Mouse (Mus musculus) heart, postnatal 25 days (tissue): ENCODE measurements at regions not wholly inside any gene's neighbourhood (a gene's known extent, or its start where the extent isn't known, plus 50 kb on each side); places are given as distances from the start of the nearest gene placed in this dataset.

ENCODE experiments used
- DNase-seq: peaks from one replicate; pipeline ENCODE4 v3.0.0; 2022; ENCODE audit warnings: low spot score
- intact Hi-C: fragments of 180-260 bp; cut with DNase I; formaldehyde crosslinking; loops from one replicate; pipeline ENCODE4 v1.15.1; 2025

DNA sequence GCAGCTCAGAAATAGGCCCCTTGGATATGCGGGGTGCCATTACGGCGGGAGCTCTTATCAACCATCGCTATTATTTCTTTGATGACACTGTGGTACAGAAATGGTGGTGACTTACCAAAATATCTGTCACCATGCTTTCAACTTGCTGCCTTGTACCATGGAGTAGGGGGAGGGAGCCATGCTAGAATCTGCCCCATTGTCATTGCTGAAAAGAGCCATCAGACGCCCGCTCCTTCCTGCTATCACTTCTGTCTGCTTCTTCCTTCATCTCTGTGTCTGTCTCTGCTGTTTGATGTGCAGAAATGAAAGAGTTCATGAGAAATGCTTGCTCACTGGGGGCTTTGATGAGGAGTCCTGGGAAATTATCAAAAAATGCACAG, 119.7 kb upstream of the Gas1 start:
- intact Hi-C loops: no loop called here
- DNase-seq: no peak

DNA sequence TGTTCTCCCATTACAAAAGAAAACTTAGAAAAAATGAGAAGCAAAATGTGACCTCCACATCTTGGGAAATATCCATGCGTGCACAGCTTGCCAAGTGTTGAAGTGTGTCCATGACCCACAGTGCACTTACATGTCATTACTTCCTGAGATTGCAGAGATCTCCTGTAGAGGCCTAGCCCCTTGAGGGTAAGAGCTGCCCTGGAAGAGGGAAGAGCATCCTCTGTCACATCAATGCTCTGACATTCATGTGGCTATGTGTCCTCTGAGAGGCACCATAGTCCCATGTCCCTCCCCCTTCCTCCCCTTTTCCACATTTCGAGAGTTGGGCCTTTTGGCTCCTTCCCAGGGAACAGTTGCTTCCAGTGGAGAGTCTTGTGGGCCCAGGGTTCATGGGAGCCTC, 121.4 kb upstream of the Gas1 start:
- intact Hi-C loops: no loop called here
- peak; percentile 29 for DNase-seq

DNA sequence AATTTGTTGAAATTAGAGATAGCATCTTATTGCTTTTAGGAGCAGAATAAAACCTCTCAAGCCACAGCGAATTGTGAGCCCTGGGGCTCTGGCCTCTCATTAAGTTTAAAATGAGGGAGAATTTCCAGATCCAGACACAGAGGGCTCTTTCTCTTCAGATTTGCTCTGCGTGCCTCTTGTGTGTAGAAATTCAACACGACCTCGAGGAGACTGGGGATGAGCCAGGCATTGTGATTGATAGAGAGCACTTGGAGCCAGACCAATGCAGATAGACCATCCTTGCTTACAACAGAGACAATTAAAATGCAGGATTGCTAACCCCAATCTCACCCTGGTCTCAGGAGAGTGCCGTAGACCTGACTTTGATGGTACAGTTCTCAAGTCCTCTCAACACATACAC, 121.9 kb upstream of the Gas1 start:
- no peak for DNase-seq
- intact Hi-C loops: no loop called here

DNA sequence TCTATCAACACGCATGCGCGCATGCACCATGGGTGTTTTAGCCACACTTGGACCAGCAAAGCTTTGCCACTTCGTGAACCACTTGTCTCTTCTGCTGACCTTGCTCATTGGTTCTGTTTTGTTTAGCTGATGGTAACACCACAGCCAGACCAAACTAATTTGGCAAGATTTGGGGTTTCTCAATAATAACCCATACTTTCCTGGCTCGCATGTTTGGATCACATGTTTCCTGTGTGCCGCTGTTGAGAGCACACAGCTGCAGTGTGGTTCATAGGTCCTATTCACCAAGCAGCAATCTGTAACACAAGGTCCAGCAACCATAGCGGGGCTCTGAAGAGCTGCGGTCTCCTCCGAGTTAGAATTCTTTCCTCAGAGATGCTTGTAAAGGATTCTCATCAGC, 126.4 kb upstream of the Gas1 start:
- intact Hi-C loops: no loop called here
- DNase-seq: no peak

DNA sequence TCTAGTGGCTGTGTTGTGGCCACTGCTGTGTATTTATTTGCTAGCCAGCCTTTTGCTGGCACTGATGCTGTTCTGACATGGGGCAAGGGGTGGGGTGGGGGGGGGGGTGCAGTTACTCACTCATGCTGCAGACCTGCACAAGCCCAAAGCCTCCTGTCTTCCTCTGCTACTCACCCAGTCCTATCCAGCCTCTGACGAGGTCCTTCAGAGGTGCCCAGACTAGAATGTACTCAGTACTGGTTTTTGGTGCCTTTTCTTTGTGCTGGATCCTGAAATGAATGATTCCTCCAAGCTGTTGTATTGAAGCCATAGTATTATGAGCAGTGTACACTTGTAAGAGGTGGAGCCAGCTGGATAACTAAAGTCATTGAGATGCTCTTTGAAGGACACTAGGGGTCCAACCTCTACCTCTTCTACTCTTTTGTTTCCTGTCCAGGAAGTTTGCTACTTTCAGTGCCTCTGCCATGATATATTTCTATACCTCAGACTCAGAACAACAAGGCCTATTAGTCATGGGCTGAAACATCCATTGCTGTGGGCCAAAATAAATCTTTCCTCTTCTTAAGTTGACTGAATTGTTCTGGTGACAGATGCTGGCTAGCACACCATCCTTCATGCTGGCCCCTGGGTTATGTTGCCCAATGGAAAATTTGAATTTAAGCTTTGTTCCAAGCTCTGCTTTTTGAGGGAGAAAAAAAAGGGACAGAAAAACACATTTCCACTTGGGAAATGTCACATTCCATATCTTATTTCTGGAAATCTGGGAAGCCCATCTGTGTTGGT, 128.1 kb upstream of the Gas1 start:
- no peak for DNase-seq
- intact Hi-C loops: no loop called here

DNA sequence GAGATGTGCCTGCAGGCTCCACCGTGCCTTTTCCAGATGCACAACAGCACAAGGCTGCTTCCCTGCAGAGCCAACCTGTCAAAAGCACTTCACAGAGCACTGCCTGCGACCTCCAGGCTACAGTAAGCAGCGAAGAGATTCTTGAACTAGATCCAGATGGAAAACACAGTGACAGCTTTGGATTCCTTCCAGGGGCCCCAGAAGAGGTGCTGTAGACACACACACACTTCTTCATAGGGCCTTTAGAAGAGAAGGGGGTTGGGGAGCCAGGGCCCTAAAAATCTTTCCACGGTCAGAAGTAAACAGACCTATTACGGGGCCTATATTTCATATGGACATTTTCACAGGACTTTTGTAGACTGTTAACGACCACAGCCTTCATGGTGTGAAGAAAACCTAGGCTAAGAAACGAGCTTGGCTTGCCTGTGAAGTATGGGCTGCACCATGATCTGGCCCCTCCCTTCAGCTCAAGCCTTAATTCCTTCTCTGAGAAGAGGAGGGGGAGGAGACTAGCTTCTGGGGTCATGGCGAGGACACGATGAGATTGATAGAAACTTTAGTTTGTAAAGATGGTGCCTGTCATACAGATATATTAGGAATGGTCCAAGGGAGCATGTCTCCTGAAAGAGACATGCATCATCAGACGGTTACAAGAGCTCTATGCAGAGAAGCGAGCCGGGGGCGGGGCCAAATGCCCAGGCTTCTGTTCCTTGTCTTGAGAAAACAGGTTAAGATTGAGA, 131.1 kb upstream of the Gas1 start:
- no peak for DNase-seq

DNA sequence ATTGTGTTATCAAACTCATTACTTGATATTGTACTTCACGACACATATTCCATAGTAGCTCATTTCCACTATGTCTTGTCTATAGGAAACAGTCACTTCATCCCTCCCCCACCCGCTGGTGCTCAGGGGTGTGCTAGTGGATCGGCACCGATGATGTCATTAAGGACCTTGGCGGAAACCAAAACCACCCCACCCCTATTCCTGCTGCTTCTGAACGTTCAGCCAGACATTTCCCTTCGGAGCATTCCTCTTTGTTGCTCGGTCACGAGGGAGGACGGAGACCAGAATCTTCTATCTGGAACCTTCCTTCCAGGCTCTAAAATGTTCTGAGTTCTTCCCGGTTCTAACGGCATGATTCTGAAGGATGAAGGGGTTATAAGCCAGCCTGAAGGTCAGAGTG, 132.3 kb upstream of the Gas1 start:
- intact Hi-C loops: no loop called here

More for the DNA sequence above, 131.1 kb upstream of the Gas1 start:
- intact Hi-C loops: no loop called here

DNA sequence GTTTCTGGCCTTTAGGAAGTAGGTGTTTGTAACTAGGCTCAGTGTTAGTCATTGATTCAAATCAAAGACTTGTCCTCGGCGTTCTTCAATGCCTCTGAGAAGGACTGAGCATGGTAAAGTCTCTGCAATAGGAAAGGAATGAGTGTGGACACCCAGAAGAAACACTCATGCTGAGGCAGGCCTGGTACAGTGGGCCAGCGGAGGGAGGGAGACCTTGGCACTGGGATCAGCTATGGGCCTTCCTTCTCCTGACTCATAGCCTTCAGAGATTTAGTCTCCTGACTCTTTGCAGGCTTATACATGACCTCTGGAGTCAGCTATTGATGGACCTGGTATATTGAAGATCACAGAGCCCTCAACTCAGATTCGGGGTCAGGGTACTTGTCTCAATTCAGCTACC, 132.8 kb upstream of the Gas1 start:
- intact Hi-C loops: no loop called here
- no peak for DNase-seq

More for the DNA sequence above, 132.3 kb upstream of the Gas1 start:
- DNase-seq: no peak

DNA sequence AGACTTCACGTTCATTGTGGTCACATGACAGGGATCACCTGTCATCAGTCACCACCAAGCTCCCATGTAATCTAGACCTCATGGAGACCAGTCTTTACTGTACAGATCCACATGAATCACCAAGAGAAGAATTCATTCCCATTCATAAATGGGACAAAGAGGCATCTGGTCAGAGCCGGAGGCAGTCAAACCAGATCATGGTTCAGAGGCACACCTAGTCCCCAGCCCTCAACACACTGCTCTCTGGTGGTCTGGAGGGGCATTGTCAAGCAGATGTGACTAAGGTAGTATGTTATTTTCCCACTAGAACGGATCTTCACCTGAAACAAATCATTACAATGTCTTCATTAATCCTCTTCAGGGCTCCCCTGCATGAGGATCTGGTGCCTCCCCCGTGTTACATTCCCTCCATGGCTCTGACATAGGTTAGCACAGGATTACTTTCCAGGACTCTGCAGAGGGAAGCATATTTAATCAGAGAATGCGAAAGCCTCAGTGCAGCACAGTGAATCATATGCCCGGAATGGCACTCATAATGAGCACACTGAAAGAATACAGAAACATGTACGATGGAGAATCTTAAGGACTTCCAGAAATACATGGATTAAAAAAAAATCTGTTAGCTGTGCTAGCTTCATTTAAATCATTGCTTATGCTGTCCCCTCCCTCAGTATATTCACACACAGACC, 135.4 kb upstream of the Gas1 start:
- DNase-seq: no peak

DNA sequence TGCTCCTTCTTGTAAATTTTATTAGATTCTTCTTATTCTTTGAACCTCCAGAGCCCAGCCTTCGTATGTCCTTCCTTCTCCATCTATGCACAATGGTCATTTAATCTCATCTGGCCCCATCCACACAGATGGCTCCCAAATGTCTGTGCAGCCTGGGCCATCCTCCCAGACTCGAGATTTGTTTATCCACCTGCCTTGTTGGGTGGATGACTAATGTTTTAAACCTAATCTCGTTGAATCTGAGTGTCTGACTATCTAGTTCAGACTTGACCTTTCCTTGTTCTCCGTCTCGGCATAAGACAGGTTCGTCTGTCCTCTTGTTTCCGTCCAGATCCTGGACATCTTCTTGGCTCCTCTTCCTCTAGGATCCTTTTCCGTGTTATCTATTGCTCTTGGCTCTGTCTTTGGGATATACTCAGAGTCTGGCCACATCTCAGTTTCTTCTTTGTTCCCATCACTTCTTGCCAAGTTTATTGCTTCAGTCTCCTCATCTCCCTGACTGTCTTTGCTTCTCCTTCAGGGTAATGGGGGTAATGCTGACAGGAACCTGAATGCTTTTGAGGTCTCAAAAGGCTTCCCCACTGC, 141.4 kb upstream of the Gas1 start:
- DNase-seq: no peak
- intact Hi-C loops: no loop called here

More for the DNA sequence above, 135.4 kb upstream of the Gas1 start:
- intact Hi-C loops: no loop called here

DNA sequence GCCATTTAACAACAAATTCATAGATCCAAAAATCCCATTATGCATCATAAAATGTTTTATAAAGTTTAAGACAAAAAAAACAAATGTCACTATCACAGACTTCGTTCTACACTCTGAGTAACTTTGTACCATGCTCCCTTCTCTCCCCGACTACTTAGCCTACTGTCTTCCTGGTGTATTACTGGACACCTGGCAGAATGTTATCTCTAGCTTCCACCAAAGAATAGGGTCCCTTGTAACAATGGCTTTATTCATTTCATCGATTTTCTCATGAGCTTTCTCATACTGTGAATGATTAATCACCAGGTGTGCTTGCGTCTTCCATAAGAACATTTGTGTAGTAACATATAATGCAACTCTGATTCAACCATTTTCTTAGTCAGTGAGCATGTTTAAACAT, 142.1 kb upstream of the Gas1 start:
- DNase-seq: no peak
- intact Hi-C loops: no loop called here

DNA sequence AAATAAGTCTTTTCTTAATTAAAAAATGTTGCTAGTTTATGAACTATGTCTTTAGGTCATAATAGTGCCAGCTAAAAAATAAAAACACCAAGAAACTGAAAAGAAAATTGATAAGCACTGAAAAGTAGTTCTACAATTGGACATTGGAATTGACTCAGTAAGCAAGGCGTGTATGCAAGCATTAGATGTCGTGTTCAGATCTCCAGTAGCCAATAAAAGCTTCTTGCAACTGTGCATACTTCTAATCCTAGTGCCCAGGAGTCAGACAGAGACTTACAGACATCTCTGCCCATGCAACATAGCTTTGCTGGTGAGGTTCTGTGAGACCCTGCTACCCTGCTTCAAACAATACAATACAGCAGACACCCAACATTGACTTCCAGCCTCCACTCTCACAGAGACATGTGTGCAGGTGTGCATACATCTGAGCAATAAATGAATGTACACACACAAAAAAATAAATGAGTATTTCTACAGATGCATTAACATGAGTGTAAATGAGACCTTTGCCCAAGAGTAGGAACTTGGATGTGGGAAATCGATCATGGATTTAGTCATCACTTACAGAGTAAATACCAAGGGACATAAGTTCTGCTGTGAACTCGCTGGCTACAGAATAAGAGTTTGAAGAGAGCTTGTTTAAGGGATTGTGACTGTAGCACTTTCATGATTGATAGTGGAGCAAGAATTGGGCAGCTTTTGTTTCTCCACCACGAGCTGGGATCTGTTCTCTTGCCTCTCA, 142.9 kb upstream of the Gas1 start:
- intact Hi-C loops: no loop called here
- DNase-seq: no peak

DNA sequence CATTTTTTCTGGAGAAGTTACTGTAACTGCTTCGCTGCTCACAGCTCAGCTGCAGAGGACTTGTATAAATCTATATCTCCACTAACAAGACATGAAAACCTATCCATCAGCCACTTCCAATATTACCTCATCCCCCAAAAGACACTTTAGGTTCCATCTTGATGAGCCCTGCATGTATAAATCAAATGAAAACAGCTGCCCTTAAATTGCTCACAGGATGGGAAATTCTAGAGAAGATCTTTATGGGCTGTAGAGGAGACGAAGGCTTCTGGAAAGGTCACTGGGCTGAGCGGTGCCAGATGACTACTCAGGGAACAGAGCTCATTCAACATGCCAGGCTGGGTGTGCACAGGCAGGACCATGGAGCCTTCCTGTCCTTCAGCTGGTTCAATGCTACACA, 145.4 kb upstream of the Gas1 start:
- no peak for DNase-seq
- intact Hi-C loops: no loop called here

DNA sequence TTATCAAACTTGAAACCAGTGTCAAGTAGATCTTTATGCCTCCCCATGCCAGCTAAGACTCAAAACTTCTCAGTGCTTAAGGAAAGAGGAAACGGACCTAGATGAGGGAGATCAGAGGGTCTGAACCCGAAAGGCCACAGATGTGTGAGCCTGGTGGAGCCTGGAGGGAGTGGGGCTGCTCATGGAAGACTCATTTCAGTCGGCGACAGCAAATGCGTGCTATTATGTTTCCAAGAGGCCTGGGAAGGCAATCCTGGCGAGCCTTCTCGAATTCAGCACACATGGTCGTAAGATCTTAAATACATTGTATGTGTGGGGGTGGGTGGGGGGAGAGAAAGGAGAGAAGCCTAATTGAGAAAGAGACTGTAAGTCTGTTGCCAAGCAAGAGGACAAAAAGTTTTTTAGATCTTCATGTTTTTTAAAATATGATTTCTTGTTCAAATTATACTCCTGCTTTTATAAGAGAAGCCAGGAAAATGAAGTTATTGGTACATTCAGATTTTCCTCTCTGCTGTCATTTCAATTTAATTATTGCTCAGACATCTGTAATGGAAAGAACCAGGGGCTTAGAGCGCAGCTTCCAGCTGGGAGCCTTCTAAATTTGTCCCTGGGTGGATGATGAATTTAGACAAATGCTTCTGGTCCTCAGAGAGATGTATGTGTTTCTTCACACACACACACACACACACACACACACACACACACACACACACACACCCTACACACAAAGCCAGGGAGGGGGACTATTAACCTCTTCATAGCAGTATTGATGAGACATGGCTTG, 153.5 kb upstream of the Gas1 start:
- intact Hi-C loops: loop anchor here (10.0 kb wide), 1 partner anchor 476 kb away; no protein-coding TSS in a partner anchor
- DNase-seq: no peak

DNA sequence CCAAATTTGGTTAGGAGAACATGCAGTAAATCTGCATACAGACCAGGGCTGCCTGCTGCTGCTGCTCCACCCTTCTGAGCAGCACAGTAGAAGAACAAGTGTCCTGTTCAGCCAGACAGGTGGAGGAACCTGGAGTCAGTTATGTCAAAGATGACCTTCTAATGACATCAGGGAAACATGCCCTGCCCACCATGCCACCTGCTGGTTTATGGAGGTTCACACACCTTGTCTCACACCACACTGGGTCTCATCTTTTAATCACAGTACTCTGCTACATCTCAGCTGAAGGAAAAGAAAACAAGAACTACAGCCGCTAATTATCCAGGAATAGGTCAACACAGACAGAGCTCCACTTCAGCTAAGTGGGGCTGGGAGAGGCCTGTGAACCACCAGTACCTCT, 159.0 kb upstream of the Gas1 start:
- no peak for DNase-seq
- intact Hi-C loops: loop anchor here (10.0 kb wide), 1 partner anchor 481 kb away; no protein-coding TSS in a partner anchor

DNA sequence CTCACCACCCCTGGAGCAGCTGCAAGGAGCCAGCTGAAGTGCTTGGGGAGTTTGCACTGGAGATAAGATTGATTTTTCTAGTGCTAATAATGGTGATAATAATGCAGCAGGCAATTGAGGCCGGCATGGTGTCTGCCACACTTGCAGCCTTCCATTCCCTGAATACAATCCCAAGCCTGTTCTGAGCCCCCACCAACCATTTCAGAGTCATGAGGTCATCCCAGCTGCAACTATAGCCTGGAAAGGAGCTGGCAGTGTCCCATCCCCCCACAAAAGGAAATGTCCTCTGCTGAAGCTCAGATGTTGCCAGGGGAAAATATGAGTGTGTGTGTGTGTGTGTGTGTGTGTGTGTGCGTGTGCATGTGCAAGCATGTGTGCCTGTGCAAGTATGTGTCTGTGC, 160.2 kb upstream of the Gas1 start:
- DNase-seq: no peak
- intact Hi-C loops: loop anchor here (10.0 kb wide), 1 partner anchor 483 kb away; no protein-coding TSS in a partner anchor

DNA sequence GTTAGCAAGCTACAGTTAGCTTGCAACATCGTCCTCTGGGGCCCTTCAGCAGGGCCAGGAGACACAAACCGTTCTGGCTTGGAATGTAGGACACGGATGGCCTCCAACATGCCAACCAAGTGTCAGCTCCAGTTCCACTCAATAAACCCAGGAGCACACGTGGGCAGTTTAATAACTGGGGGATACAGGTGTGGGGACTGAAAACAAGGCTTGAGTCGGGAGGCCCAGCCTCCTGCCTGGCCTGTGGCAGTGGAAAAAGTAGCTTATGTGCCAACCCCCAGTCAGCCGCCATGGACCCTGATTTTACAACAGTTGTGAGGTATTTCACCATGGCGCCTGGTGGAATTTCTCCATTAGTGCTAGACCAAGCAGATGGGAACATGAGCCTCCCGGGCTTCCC, 160.9 kb upstream of the Gas1 start:
- intact Hi-C loops: loop anchor here (10.0 kb wide), 1 partner anchor 483 kb away; no protein-coding TSS in a partner anchor
- DNase-seq: no peak

DNA sequence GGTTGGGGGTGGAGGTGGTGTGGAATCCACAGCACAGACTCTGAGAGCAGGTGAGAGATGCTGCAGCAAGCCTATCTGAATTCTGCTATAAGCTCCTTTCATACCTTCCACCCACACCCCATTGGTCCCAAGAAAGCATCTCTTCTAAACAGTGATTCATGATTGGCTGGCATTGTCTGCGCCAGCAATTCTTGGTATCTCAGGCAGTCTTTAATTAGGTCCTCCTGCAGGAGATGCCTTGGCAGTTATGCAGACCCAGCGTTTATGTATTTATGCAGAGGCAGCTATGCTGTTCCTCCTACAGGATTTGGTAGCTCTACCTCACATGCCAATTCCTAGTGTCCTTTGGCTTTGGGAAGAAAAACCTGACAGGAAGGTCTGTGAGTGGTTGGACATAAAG, 162.9 kb upstream of the Gas1 start:
- intact Hi-C loops: no loop called here
- DNase-seq: no peak

DNA sequence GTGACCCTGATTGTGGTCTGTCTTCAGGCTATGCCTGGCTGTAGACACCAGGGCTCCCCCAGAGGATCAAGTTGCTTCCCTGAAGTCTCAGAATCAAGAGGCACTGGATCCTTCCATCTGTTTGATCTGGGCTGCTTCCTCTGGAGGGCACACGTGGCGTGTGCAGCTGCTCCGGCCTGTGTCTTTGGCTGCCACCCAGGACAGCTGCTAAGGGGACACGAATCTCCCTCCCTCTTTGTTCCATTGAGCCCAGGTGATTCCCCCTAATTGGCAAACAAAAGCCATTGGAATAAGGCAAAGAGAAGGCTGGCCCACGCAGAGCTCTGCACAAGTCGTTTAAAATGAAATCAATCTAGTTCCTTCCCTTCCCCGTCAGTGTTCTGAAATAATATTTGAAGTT, 170.7 kb upstream of the Gas1 start:
- peak; percentile 15 for DNase-seq
- intact Hi-C loops: no loop called here
